8 mouse cellular contexts compared by ENCODE assay signal in the genomic region with DNA sequence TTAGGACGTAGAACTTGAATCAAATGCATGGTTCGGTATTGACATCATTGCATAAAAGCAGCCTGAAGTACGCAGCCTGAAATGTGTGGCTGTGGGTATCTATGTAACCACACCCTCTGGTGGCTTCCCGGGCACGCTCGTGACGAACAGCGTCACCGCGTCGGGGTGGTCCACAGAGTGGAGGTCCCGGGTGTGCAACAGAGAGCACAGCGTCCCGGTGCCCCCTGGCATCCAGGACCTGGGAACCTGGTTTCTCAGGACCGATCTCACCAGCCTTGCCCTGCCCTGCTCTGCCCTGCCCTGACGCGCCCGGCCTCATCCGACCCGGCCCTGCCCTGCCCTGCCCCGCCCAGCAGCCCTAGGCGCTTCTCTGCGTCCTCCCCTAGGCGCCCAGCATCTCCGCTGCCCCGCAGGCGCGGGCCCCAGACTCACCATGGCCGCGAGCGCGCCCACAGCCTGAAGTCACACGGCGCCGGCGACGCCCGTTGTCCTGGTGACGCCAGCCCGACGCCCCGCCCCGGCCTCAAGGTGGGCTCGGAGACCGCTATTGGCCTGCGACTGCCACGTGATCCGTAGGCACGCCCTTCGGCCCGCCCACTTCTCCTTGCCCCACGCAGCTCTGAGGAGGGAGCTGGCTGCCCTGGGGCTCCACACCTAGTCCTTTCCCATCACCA. TPM values are rescaled to one million over a fixed set of nuclear protein-coding genes. Genes with fewer than 3 reads are reported as not detected.
A peak's percentile ranks its signal among the peaks of the same experiment; 100 is the strongest.
DNase-seq lines count a peak whose midpoint lies in the region; ATAC-seq and TF ChIP-seq lines count a peak whose summit lies in the region.

No protein-coding gene starts in this region.

- H3K4me3 ChIP-seq in cortical plate, adult 2 months (ENCODE audit: insufficient read depth, low read length), result peak overlapping the region; percentile 70

- 0 out of 2 replicates have a peak, but pooled peaks cover 1% of the 10 kb centered on the region for H3K4me1 ChIP-seq in cortical plate, adult 2 months (ENCODE audit: control insufficient read depth, insufficient read depth, low read length)

- TF ChIP-seq POLR2A in cortical plate, adult 2 months (IDR thresholded peaks at IDR 0.05; ENCODE audit: extremely low read depth, insufficient read depth, low read length), result peak; percentile 67

- peak overlapping the region; percentile 93 for H3K27ac ChIP-seq in cortical plate, adult 2 months (ENCODE audit: insufficient read depth, low read length)

- no peak for TF ChIP-seq CTCF in cortical plate, adult 2 months (IDR thresholded peaks at IDR 0.05; ENCODE audit: extremely low read depth, insufficient read depth, low read length)

- DNase-seq in adrenal gland, adult (ENCODE audit: inconsistent age in 2 of 2, low spot score in 1 of 2), result peak; percentile 56 to 62
- DNase-seq in gastrocnemius, postnatal 10 days, result peak; percentile 60
- peak; percentile 85 to 93 for DNase-seq in left cerebral cortex, postnatal 10 days (ENCODE audit: extremely low spot score in 1 of 2, low spot score in 2 of 2)
- DNase-seq in right cerebral cortex, postnatal 10 days (ENCODE audit: low spot score in 2 of 2), result peak; percentile 94 to 95
- peak; percentile 80 for DNase-seq in yolk sac, embryonic 10.5 days (ENCODE audit: low spot score)

- ATAC-seq in inflammation-experienced regulatory T-cells, adult 6 months, result peak; percentile 88
- ATAC-seq in megakaryocyte progenitor cell, adult 5-6 weeks (replicated peaks; ENCODE audit: poor library complexity), result peak; percentile 94

- intact Hi-C loops in left cerebral cortex, postnatal 10 days (cut with DNase I), result no loop called here

RNA-seq across cellular contexts. Expression of a gene that starts 19.6 kb away (rescaled TPM):
- polyA plus RNA-seq in cortical plate, adult 2 months (2012; rRNA removed), result 64.4 and 68.9 TPM in 2 replicates
- 1 to 10 TPM; 2.0 to 3.2 TPM for total RNA-seq in gastrocnemius, postnatal 10 days (2021)
- 1 to 10 TPM in 2 of 3 experiments, under 1 TPM in 1; 0.58 to 6.3 (median 1.2) TPM for polyA plus RNA-seq in inflammation-experienced regulatory T-cells, adult 6 months (2017; shearing (Covaris generic))
- 10 to 100 TPM; 48.5 to 58.8 TPM for total RNA-seq in left cerebral cortex, postnatal 10 days (2021)
- 0.67 and 1.9 TPM in 2 replicates for total RNA-seq in megakaryocyte progenitor cell, adult 5-6 weeks (2015)
- total RNA-seq in megakaryocyte progenitor cell, adult 5-6 weeks (2017), result 1.0 and 2.0 TPM in 2 replicates

RNA-seq across cellular contexts. Expression of a gene that starts 30.5 kb away (rescaled TPM):
- 4.3 and 4.4 TPM in 2 replicates for polyA plus RNA-seq in cortical plate, adult 2 months (2012; rRNA removed)
- 1 to 10 TPM; 4.8 to 6.5 TPM for total RNA-seq in gastrocnemius, postnatal 10 days (2021)
- not detected for polyA plus RNA-seq in inflammation-experienced regulatory T-cells, adult 6 months (2017; shearing (Covaris generic))
- total RNA-seq in left cerebral cortex, postnatal 10 days (2021), result 10 to 100 TPM; 11.0 to 14.2 TPM
- not detected in 2 replicates for total RNA-seq in megakaryocyte progenitor cell, adult 5-6 weeks (2015)
- total RNA-seq in megakaryocyte progenitor cell, adult 5-6 weeks (2017), result not detected in 2 replicates

Comparison
In these comparisons a context has a peak if more than half of its experiments do, and no peak if none do; other contexts are left out.
1. Peak in every context shown above with its lines: DNase-seq, ATAC-seq, H3K4me3 ChIP-seq and H3K27ac ChIP-seq.
2. RNA of a gene that starts 19.6 kb away (total RNA-seq): 48.5 to 58.8 TPM in left cerebral cortex, postnatal 10 days; 2.0 to 3.2 TPM in gastrocnemius, postnatal 10 days and 0.67 to 2.0 TPM in megakaryocyte progenitor cell, adult 5-6 weeks; every median in the first group is over 10 times any median in the second.
3. RNA of a gene that starts 30.5 kb away (total RNA-seq): 11.0 to 14.2 TPM in left cerebral cortex, postnatal 10 days and 4.8 to 6.5 TPM in gastrocnemius, postnatal 10 days; not detected in megakaryocyte progenitor cell, adult 5-6 weeks; every median in the first group is over 4 times any median in the second.